Mouse (Mus musculus) adrenal gland, adult (tissue): ENCODE measurements around the gene Rad51b.

Source experiments
- DNase-seq, 2 experiments: peaks; one replicate each; pipeline ENCODE4 v3.0.0; 2022 to 2023; ENCODE audit warnings: low spot score in 1 of 2; ENCODE audit not compliant: inconsistent age in 2 of 2

Gene Rad51b

DNA sequence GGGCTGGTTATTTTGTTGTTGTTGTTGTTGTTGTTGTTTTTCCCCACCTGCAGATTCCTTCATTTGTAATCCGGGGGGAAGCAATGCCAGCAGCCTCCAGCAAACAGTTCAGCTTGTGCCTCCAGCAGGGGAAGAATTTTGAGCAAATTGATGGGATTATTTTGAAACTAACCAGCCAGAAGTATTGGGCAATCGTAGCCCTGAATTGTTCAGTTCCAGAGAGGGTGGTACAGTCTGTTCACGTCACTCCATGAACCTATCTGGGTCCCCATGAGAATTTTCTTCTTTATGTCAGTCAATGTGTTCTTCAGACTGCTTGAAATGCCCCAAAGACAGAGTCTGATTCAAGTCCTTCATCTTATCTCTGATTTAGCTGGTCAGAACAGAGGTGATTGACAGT lies 138.4 kb downstream of the Rad51b start:
- DNase-seq, result peak in 1 of 2 experiments; percentile 52

DNA sequence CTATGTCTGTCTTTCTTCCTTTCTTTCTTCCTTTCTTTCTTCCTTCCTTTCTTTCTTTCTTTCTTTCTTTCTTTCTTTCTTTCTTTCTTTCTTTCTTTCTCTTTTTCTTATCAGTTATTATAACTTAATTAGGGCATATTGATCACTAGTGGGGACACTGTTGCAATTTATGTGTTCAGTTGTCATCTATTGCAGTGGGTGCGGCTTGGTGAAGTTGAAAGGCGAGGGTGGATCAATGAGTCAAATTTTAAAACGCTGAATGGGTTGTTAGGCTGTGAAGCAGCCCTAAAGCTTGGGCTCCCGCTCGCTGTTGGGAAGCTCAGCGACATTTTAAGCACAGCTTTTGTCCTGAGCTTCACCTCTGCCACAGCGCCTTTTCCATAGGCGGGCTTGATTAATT lies 139.0 kb downstream of the Rad51b start:
- no peak for DNase-seq

DNA sequence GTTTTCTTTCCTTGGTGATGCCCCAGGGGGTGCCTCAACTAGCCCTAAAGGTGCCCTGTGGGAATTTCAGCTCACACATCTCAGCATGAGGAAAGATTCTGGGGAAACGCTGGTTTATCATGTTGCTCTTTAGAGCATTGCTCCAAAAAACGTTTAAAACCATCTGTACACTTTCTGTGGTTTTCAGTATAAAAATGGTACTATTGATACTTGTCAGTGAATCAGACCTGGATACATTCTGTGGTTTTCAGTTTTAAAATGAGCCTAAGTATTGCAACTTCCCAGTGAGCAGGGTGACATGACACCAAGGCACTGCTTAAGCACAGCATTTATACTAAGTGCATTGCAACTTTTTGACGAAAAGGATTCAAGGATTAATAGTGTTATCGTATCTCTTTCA lies 139.8 kb downstream of the Rad51b start:
- no peak for DNase-seq

DNA sequence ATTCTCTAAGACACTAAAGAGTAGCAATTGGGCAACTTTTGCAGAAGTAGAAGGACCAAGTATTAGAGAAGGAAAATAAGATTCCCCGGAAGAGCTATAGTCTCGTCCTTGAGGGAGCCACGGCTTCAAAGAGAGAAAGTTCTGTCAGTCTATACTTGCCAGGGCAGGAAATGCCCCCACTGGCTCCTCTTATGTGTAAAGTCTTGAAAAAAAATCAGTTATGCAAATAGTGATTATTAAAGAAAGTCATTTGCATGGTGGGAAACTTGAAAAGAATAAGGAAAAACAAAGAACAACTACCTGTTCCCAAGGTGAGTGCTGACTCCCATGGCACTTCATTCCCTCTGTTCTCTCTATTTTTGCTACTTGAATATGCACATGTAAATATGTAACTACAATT lies 140.5 kb downstream of the Rad51b start:
- no peak for DNase-seq

DNA sequence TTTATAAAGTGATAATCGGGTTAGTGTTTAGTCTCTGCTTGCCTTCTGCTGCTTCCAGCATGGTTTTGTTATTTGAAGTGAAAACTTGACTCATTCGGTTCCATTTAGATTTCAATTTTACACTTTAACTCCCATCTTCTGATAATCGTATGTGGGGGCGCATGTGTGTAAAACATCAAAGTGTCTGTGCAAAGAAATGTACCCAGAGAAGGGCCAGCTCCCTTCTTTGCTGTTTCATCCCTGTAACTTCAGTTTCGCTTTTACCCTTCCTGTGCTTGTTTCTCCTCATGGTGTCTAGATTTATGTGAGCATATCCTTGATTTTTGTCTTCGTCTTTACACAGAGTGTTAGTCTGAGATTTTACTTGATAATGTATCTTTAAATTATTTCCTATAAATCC lies 142.9 kb downstream of the Rad51b start:
- no peak for DNase-seq

DNA sequence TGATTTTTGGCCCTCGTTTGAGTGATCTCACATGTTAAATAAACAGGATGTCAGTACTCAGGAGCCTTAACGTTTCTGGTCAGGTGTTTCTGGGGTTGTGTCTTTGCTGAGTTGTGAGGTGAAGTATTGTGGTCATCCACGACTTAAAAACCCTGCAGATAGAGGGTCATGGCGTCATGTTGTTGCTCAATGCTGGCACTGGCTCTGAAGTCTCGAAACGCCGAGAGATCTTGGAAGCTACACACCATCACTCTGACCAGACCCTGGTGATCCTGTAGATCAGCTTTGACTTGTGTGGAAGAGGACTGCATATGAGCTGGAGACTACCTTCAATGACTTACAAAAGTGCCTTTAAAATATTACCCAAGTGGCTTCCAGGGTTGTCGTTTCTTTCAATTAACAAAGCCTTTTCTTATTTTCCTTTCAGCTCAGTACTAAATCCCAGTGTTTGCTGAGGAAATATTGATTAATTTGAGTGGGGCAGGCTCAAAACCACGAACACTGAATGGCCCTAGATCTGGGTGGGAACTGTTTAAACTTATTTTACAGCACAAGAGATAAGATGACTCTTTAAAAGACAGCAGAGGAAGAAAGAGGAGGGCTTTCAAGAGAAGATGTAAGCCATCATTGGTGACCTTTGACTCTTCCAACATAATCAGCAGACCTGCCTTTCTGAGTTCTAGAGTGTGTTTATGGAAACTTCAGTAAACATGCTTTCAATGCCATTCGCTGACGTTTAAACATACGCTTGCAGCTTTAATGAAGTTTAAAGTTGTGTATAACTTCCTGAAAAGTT lies 144.3 kb downstream of the Rad51b start:
- DNase-seq, result no peak

DNA sequence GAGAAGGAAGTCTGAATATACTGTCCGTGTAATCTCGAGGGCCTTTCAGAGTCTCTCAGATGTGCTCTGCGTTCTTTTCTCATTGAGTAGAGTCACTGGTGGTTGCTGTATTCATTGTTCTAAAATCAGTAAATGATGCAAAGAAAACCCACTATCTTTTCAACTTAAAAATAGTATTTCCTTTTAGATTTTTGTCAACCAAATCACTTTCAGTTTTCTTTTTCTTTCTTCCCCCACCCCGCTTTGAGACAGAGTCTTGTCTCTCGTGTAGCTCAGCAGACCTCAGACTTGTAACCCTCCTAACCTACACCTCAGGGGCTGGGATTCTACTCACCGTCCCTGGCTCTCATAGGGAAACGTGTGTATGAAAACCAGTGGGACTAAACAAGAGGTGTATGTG lies 145.0 kb downstream of the Rad51b start:
- DNase-seq, result no peak

DNA sequence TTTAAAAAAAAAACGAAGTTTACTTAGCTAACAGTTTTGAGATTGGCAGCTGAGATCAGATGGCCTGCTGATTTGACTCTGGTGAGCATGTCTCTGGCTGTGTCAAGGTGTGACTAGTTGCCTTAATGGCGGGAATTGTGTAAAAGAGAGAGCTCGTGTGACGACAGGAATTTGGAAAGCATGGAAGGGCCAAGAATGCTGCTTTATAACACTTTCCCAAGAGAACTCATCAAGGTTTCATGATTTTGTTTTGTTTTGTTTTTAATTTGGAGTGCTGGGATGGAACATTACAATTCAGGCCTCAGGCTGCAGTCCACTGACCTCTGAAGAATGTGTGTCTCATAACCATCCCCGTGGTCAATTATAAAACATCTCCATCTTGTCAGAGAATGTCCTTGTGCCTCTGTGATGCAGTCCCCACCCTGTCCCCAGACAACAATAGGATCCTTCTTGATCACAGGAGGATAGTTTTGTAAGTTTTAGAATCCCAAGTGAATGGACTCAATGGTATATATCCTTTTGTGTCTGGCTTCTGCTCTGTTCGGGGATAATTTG lies 145.8 kb downstream of the Rad51b start:
- DNase-seq, result peak; percentile 16 to 45

DNA sequence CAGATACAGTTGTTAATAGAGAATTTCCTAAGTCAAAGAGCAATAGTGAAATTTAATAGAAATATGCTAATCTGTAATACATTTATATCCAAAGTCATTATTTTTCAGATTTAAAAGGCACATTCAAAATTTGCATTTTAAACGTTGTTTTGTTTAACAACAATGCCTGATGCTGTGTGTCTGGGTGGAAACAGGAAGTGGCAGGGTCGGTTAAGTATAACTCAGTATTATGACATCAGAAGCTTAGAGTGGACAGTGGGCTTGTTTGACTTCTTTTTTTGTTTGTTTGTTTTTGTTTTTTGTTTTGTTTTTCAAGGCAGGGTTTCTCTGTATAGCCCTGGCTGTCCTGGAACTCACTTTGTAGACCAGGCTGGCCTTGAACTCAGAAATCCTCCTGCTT lies 147.6 kb downstream of the Rad51b start:
- no peak for DNase-seq

DNA sequence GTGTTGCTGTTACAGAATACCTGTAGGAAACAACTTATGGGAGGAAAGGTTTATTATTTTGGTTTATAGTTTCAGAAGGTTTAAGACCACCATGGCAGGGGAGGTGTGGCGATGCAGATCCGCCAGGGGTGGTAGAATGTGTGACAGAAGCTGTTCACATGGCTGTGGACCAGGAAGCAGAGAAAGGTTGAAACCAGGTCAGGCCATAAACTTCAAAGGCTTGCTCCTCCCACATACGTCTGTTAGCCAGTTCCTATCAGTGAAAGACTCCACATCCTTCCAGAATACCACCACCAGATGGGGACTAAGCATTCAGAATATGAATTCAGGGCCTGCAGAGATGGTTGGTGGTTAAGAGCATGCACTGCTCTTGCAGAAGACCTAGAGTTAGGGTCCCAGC lies 150.0 kb downstream of the Rad51b start:
- DNase-seq, result no peak

DNA sequence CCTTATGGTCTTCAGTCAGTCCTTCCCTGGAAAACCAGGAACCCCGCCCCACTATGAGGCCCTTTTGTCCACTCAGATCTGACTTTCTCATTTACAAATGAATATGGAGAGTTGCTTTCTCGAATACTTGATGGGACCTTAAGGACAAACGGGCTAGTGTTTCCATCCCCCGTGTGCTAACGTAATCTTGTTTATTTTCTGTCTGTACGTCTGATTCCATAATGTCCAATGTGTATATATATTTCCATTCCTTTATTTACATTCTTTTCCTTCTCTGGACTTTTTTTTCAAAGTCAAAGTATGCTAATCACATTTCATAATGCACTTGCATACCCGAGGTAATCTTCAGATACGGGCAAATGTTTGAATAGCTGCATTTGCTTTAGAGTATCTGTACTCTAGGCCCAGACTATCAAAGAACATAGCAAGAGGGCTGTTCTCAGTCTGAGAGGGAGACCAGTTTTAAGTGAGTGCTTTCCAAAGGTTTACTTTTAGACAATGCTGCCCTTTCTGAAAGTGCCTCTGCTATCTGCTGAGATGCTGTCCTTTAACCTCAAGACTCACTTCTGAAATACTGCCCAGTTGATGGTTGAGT lies 152.8 kb downstream of the Rad51b start:
- no peak for DNase-seq

DNA sequence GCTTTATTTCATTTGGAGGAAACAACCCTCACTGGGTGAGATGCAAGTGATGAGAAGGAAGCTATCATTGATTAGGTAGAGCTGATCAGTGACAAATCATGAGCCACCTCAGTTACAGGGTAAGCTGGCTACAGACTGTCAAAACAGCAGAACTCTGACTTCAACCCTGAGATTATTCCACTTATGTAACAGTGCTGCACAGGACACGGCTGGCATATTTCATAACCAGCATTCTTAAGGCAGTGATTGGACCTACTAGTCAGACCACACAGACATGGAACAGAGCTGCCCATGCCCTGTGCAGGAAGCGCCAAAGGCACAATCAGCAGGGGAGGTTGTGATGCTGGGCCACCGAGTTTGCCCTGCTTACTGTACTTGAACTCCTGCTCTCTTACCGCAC lies 155.8 kb downstream of the Rad51b start:
- DNase-seq, result peak; percentile 25 to 66

DNA sequence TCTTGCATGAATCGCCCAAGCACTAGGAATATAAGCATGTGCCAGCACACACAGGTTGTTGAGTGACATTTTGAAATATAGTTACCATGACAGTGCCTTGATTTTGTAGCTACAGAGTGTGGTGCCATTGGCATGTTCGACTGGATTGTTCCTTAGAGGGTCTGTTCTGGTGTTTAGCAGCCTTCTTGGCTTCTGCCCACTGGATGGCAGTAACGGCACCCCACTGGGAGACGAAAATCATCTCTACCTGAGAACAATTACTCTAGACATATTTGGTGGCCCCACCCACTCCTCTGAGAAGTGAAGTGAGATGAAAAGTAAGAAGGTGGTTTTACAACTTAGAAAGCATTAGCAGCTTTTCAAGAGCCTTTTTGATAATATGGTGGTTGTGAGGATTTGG lies 156.9 kb downstream of the Rad51b start:
- DNase-seq, result no peak

DNA sequence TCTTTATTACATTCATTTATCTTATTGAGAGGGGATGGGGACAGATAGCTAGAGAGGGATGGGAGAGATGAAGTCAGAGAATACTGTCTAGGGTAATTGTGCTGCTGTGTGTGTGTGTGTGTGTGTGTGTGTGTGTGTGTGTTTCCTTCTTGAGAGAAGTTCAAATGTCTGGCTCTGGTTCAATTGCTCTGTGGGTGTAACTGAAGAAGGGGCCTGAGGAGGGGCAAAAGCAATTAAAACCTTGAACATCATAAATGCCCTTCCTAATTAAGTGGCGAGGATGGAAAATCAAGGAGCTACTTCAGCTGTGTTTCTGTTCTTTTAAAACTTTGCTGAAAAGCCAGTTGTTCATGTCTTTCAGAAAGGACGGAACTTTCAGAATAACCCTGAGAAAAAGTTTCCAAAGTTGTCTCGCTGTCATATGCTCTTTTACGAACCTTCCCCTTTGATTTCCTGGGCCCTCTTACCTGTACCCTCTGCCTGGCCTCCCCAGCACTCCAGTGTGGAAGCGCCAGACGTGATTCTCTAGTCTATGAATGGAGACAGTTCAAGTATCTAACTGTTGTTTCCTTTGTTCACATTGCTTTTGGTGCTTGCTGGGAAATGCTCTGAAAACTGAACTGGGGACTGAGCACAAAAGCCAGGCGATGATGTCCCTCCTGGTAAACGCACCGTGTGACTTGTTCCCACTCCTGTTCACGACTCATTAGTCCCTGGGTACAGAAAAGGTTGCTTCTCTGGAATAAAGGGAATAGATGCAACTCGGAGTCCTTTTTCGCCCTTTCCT lies 158.2 kb downstream of the Rad51b start:
- DNase-seq, result no peak

DNA sequence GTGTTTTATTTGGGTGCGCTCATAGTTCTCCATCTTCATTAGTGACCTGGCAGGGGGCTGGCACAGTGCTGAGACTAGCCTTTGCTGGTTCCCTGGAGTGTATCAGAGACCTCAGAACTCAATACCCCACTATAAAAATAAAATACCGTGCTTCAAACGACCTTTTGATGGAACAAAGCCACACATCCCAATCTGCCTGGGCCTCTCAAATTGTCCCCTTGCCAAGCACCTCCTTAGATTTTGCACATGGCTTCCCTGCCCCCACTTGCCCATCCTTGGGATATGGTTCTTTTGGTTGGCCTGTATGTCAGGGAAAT lies 158.7 kb downstream of the Rad51b start:
- no peak for DNase-seq

DNA sequence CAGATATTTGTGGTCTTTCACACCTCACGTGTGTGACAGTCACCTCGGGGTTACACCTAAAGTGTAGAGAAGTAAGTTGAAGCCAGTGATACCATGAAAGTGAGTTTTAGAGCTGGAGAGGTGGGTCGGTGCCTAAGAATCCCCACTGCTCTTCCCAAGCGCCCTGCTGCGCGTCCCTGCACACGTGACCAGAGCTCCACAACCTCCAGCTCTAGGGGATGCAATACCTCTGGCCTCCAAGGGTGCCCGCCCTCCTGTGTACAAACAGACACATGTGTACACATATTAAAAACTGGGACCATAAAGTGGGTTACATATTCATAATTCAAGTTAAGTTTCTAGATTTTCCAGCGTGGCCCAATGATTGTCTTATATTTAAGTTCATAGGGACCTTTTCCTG lies 159.2 kb downstream of the Rad51b start:
- DNase-seq, result no peak

DNA sequence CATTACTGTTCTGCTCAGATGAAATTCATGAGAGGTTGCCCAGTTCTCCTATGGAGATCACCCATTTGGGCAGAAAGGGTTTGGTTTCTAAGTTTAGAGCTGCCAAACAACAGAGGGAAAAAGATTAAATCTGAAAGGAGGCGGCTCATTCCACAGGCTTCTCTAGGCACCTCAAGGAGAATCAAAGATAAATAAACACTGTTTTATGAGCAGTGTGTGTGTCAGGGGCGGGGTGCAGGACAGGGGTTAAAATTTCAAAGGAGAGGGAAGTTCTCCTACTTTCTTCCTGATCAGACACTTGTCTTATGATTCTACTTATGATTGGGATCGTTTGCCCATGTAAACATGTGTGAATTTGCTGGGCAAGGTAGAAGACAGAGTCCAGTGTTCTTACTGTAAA lies 166.3 kb downstream of the Rad51b start:
- DNase-seq, result no peak

DNA sequence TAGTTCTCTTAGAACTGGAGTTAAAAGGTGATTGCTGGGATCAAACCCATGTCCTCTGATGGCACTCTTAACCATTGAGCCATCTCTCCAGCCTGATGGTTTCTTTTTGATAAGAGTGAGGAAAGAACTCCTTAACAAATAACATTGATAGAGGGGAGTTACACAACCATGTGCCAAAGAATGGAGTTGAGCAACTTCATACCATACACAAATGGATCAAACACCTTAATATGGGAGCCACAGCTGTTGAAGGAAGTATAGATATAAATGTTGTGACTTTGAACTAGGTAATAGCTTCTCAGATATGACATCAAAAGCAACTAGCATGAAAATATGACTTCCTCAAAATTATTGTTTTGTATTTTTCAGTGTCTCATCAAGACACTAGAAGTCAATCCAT lies 173.0 kb downstream of the Rad51b start:
- no peak for DNase-seq

DNA sequence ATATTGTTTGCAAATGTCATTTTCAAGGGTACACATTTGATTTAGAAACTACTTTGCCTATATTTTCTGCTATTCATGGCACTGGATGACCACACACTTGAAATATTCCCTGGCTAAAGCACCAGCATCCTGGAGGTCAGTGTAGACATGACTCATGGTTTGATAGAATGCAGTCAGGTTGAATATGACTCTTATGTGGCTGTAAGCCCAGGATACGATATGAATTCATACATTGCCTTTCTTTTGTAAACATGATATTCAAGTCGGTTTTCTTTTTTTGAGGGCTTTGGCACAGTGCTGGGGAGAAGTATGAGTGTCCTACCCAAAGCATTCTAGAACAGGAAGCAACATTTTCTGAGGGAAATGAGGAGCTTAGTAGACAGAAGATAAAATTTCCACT lies 174.8 kb downstream of the Rad51b start:
- DNase-seq, result peak; percentile 46 to 82

DNA sequence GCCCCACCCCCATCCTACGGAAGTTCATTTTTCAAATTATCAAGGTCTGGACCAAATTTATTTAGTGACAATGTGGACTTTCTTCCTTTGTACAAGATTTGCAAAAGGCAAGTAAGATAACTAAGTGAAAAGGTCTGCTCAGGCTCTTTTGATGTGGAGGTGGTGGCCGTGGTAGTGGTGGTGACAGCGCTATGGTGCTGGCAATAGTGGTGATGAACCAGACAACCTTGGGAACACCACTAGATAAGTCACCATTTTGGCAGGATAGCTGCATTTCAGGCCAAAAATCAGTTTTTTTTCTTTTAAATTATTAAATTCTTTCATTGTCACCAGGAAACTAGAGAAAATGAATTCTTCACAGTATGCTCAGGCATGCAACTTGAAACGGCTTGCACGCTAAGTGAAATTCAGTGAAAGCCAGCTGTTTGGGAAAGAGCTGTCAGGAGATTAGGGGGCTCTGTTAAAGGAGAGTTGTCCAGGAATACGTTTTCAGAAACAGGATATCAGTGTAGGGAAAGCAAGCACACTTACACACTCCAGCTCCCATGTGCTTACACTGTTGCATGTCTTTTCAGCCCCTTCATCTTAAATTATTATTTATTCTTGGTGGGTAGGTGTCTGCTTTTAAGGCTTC lies 179.4 kb downstream of the Rad51b start:
- peak in 1 of 2 experiments; percentile 59 for DNase-seq

DNA sequence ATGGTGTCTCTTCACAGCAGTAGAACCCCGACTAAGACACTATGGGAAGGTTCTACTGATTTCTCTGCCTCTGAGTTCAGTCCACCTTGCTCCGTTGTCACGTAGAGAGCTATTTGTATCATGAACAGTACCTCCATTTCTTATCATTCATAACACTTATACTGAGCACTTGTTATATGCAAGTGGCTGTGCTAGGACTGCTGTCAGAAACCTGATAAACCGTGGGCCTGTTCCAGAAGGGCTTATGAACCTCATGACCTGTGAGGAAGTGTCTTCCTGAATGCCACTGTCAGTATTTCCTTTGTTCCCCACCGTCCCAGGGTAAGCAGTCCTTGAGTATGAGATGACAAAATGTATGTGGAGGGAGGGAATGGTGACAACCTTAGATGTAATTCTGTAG lies 181.7 kb downstream of the Rad51b start:
- no peak for DNase-seq

DNA sequence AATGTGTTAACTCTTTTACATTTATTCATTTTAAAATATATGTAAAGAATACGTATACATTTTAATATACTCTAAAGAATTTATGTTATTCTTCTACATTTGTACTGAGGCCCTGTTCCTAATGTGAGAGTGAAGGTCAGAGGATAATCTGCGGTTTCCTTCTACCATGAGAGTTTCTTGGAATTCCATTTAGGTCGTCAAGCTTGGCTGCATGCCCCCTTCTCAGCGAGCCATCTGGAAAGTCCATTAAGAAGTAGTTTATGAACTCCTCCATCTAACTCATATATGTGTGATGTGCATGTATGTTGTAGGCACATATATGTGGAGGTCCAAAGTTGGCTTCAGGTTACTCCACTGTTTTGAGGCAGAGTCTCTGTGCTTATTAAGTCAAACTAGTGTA lies 188.4 kb downstream of the Rad51b start:
- no peak for DNase-seq
